Mouse (Mus musculus): ENCODE data around the gene Sox6.
A peak's percentile ranks its signal among the peaks of the same experiment; 100 is the strongest.

The Sox6 gene

GRCm38 (mm10) chr7:115985716-115986115, 52.9 kb downstream of the Sox6 start:
- DNase-seq (ENCODE audit: low read depth) = no peak

DNA sequence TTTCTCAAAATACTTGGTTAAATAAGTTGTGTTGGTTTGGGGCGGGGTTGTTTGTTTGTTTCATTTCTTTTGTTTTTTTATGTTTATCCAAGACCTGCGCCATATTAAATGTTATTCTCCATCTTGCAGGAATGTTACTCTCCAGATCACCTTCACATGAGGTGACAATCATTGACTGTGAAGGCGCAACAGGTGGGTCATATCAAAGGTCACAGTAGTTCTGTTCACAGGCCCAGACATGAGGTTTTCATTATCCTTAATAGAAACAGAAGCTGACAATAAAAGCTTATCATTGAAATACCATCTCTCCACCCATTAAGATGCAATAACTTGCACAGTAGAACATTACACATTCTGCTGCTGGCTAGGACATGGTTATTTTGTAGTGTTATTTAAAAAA, 54.5 kb downstream of the Sox6 start:
- DNase-seq (ENCODE audit: low read depth) = no peak

DNA sequence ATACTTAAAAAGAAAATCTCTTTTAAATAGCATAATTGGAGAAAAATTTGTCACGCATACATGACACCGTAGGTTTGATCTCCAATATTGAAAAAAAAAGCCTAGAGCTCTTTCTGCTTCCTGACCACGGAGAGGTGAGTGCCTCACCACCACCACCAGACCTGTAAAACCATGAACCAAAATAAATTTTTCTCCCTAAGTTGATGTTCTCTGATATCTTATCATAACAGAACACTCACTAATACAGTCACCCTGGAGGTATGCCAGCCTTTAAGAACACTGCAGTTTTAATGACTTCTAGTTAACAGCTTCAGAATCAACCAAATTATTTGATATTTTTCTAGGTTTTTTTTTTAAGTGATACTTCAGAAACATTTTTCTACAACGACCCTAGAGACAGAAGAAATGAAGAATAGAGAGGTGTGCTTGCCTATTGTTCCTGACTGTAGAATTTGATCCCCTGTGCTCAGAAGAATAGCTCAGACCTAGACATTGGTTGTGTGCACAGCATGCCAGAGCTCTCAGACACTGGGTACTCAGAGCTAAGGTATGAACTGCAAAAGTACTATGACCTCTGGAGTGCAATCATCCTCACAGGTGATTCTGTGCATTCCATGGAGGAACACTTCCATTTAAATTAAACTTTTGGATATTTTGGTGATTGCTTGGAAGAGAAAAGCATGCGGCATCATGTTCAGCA, 58.6 kb downstream of the Sox6 start:
- no peak for DNase-seq (ENCODE audit: low read depth)

DNA sequence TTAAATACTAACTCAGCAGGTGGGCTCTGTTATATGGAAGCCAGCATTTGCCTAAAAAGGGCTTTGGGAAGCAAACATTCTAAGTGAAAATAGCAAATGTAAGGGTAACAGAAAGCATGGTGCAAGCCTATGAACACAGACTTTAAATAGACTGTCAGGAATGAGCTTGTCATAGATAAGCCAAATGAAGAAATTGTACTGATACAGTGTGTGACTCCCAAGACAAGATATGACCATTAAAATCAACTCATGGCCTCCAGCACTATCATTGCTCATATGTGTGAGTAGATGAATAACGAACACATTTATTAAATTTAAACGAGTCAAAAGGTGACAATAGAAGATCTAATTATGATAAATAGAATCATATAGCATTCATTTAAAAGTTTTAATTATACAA, 64.1 kb downstream of the Sox6 start:
- no peak for DNase-seq (ENCODE audit: low read depth)

DNA sequence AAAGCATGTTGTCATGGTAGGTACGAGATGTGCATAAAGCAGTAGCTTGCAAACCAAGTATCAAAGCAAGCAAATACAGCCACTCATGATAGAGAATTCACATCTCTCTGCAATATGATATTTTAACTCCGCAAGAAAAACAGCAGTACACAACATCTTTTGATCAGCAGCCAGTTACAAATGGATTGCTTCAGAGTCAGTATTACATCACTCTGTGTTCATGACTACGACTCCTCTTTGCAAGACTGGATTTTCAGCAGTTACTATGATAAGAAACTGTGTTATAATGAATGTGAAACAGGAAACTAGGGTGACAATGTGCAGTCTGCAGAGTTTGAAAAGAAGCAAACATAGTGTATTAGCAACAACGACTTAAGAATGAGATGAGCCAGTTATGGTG, 71.4 kb downstream of the Sox6 start:
- DNase-seq (ENCODE audit: low read depth) = no peak

DNA sequence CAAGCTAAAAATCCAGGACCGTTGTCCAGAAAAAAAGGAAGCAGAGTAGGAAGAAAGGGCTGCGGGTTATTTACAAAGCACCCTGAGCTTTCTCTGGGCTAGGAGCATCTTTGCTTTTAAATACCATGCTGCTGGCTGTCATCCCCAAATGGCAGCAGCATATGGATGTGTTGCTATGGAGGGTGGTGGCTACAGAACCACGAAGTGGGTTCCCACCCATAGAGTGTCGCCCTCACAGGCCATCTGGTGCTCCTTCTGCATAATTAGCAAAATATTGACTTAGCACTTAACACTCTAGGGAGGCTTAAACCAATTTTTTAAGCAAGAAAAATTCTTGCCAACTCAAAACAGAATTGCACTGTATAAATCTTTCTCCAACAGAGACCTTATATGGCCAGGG, 72.4 kb downstream of the Sox6 start:
- no peak for DNase-seq (ENCODE audit: low read depth)

DNA sequence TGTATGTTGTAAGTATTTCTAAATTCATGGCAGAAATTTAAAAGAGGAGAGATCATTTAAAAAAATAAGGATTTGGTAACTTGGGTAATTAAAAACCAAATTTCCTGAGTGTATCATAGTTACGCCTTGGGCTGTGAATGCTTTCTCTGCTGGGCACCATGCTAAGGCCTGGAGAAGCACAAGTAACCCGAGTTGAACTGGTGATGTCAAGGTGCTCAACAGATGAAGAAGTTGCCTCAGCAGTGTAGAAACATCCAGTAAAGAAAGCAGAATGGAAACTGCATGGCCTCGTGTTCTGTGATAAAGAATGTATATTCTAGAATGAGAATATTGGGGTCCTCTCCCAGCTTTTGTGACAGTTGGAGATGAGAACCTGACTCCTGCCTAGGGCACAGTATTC, 85.5 kb downstream of the Sox6 start:
- no peak for DNase-seq (ENCODE audit: low read depth)

DNA sequence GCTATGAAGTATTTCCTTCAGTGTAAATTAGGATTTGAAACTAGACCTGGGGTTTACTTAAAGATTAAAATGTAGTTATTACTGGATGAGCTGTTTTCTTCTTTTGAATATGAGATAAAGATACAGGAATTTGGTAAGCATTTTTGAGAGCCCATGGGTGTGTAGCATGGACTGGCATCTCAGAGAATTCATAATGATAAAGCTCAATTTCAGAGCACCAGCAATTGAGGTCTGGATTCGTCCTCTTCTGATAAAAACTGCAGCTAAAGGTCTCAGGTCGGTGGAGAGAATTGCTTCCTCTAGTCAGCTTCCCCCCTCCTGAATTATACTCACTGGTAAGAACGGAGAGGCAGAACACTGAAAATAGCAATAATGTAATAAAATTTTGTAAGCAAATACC, 86.4 kb downstream of the Sox6 start:
- no peak for DNase-seq (ENCODE audit: low read depth)

GRCm38 (mm10) chr7:115951689-115952088, 86.9 kb downstream of the Sox6 start:
- DNase-seq (ENCODE audit: low read depth) = no peak

GRCm38 (mm10) chr7:115947916-115948315, 90.7 kb downstream of the Sox6 start:
- no peak for DNase-seq (ENCODE audit: low read depth)

DNA sequence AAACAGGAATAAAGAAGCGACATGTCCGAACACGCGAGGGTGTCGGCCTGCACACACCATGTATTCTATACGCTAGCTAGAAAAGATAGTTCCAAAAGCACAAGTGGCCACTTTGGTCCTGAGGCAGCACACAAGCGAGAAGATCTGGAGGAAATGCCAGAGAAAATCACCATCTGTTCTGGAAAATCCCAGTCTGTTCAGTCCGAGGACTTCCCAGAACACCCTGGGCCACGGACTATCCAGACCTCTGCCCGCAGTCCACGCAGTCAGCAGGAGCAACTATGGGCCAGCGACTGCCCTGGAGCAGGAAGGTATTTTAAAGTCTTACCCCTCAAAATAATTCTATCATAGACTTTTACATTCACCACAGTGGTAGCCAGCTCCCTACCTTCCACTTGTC, 92.0 kb downstream of the Sox6 start:
- no peak for DNase-seq (ENCODE audit: low read depth)

GRCm38 (mm10) chr7:115945516-115945915, 93.1 kb downstream of the Sox6 start:
- DNase-seq (ENCODE audit: low read depth) = no peak

- DNase-seq (ENCODE audit: low read depth) = no peak
Observed at GRCm38 (mm10) chr7:115944250-115944649, 94.3 kb downstream of the Sox6 start.

GRCm38 (mm10) chr7:115941766-115942165, 96.8 kb downstream of the Sox6 start:
- no peak for DNase-seq (ENCODE audit: low read depth)

- no peak for DNase-seq (ENCODE audit: low read depth)
Observed at GRCm38 (mm10) chr7:115939292-115939691, 99.3 kb downstream of the Sox6 start.

GRCm38 (mm10) chr7:115936908-115937307, 101.7 kb downstream of the Sox6 start:
- DNase-seq (ENCODE audit: low read depth) = peak; percentile 33

- DNase-seq (ENCODE audit: low read depth) = no peak
Observed at GRCm38 (mm10) chr7:115915338-115915737, 123.3 kb downstream of the Sox6 start.

- DNase-seq (ENCODE audit: low read depth) = no peak
Observed at GRCm38 (mm10) chr7:115910313-115910712, 128.3 kb downstream of the Sox6 start.

- no peak for DNase-seq (ENCODE audit: low read depth)
Observed at GRCm38 (mm10) chr7:115904798-115905207, 133.8 kb downstream of the Sox6 start.

- DNase-seq (ENCODE audit: low read depth) = no peak
Observed at GRCm38 (mm10) chr7:115903931-115904797, 134.4 kb downstream of the Sox6 start.

DNA sequence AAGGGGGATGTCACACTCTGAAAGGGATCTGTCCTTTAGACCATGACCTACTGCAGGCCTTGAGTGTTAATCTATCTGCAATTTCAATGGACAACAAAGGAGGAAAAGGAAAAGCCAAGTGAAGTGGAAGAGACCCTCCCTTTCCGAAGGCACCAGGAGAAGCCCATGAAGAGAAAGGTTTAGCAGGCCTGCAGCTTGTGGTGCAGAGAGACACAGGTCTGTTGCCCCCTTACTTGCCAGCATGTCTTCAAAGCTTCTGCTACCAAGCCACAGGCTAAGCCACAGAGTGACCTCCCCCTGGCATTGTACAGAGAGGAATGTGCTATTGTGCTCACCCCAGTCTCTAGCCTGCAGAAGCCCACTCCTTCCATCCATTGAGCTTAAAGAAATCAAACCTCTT, 135.2 kb downstream of the Sox6 start:
- no peak for DNase-seq (ENCODE audit: low read depth)

DNA sequence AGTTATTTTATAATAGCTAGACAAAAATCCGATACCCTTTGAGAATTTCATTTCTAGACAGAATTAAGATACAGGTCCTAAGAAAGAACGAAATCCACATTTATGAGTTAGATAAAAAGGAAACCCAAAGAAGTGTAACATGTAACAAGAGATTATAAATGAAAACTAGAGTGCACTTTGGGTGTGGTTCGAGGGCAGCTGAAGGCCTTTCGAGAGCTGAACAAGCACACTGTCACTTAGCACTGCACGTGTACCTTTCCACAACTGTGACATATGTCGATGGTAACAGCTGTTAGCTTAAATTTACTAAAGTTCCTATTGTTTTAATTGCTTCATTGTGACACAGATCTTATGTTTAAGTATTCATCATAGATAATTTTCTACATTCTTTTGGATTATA, 142.8 kb downstream of the Sox6 start:
- no peak for DNase-seq (ENCODE audit: low read depth)

- no peak for DNase-seq (ENCODE audit: low read depth)
Observed at GRCm38 (mm10) chr7:115895028-115895671, 143.4 kb downstream of the Sox6 start.

Measured in fibroblast of lung, adult 2 months (primary cell).